Mouse (Mus musculus): ENCODE measurements around the gene Serinc5.
A peak's percentile ranks its signal among the peaks of the same experiment; 100 is the strongest.

The Serinc5 gene

GRCm38 (mm10) chr13:92704189-92704588 is 93.3 kb downstream of the Serinc5 start:
- no peak for DNase-seq (ENCODE audit: low read depth)

GRCm38 (mm10) chr13:92705016-92705535 is 94.2 kb downstream of the Serinc5 start:
- DNase-seq (ENCODE audit: low read depth), result no peak

GRCm38 (mm10) chr13:92706342-92707061 is 95.6 kb downstream of the Serinc5 start:
- no peak for DNase-seq (ENCODE audit: low read depth)

- no peak for DNase-seq (ENCODE audit: low read depth)
Observed at GRCm38 (mm10) chr13:92707941-92708340, 97.0 kb downstream of the Serinc5 start.

- DNase-seq (ENCODE audit: low read depth), result no peak
Observed at GRCm38 (mm10) chr13:92708466-92708865, 97.6 kb downstream of the Serinc5 start.

- DNase-seq (ENCODE audit: low read depth), result no peak
Observed at GRCm38 (mm10) chr13:92709535-92709934, 98.6 kb downstream of the Serinc5 start.

GRCm38 (mm10) chr13:92710361-92710760 is 99.5 kb downstream of the Serinc5 start:
- no peak for DNase-seq (ENCODE audit: low read depth)

- DNase-seq (ENCODE audit: low read depth), result no peak
Observed at GRCm38 (mm10) chr13:92711821-92712220, 100.9 kb downstream of the Serinc5 start.

GRCm38 (mm10) chr13:92712619-92713018 is 101.7 kb downstream of the Serinc5 start:
- no peak for DNase-seq (ENCODE audit: low read depth)

- no peak for DNase-seq (ENCODE audit: low read depth)
Observed at GRCm38 (mm10) chr13:92717851-92718665, 107.2 kb downstream of the Serinc5 start.

GRCm38 (mm10) chr13:92721006-92721405 is 110.1 kb downstream of the Serinc5 start:
- DNase-seq (ENCODE audit: low read depth), result no peak

GRCm38 (mm10) chr13:92722389-92722788 is 111.5 kb downstream of the Serinc5 start:
- DNase-seq (ENCODE audit: low read depth), result no peak

- DNase-seq (ENCODE audit: low read depth), result no peak
Observed at GRCm38 (mm10) chr13:92729811-92730210, 118.9 kb downstream of the Serinc5 start.

- no peak for DNase-seq (ENCODE audit: low read depth)
Observed at GRCm38 (mm10) chr13:92731811-92732210, 120.9 kb downstream of the Serinc5 start.

- no peak for DNase-seq (ENCODE audit: low read depth)
Observed at GRCm38 (mm10) chr13:92732836-92733235, 121.9 kb downstream of the Serinc5 start.

- DNase-seq (ENCODE audit: low read depth), result peak; percentile 60
Observed at GRCm38 (mm10) chr13:92733252-92733651, 122.4 kb downstream of the Serinc5 start.

GRCm38 (mm10) chr13:92733741-92734140 is 122.8 kb downstream of the Serinc5 start:
- no peak for DNase-seq (ENCODE audit: low read depth)

GRCm38 (mm10) chr13:92735693-92736092 is 124.8 kb downstream of the Serinc5 start:
- DNase-seq (ENCODE audit: low read depth), result no peak

- DNase-seq (ENCODE audit: low read depth), result no peak
Observed at GRCm38 (mm10) chr13:92736516-92737300, 125.8 kb downstream of the Serinc5 start.

- no peak for DNase-seq (ENCODE audit: low read depth)
Observed at GRCm38 (mm10) chr13:92738821-92739220, 127.9 kb downstream of the Serinc5 start.

GRCm38 (mm10) chr13:92739858-92740257 is 129.0 kb downstream of the Serinc5 start:
- no peak for DNase-seq (ENCODE audit: low read depth)

- DNase-seq (ENCODE audit: low read depth), result peak; percentile 48
Observed at GRCm38 (mm10) chr13:92740671-92741270, 129.9 kb downstream of the Serinc5 start.
